ENCODE assay signal across 17 mouse cellular contexts in genomic region chr1:30437964-30438363, GRCm38 (mm10).
"Had no signal": no experiment of that assay in that cellular context is flagged by ENCODE, and none has a peak within 500 bp of the region (broad histone marks: within the 10 kb centered on the region; RNA-seq: fewer than 3 reads in every experiment).

No protein-coding gene starts in this region.

- ATAC-seq: liver, postnatal 0 days; lung, postnatal 0 days; midbrain, embryonic 13.5 days; midbrain, embryonic 15.5 days had no signal

- H3K4me1 ChIP-seq: lung, embryonic 15.5 days; megakaryocyte, embryonic 14.5 days; midbrain, embryonic 13.5 days; midbrain, embryonic 15.5 days; neural tube, embryonic 12.5 days; stomach, embryonic 15.5 days had no signal

- H3K4me3 ChIP-seq: lung, embryonic 15.5 days; megakaryocyte, embryonic 14.5 days; midbrain, embryonic 13.5 days; midbrain, embryonic 15.5 days; neural tube, embryonic 12.5 days; stomach, embryonic 15.5 days had no signal

- DNase-seq: liver, postnatal 0 days; lung, adult 2 months; lung, postnatal 14 days; lung, postnatal 36 days; thymus, adult 18-20 months; thymus, postnatal 14 days; thymus, postnatal 36 days had no signal

- H3K36me3 ChIP-seq: lung, embryonic 15.5 days; midbrain, embryonic 13.5 days; midbrain, embryonic 15.5 days; neural tube, embryonic 12.5 days; stomach, embryonic 15.5 days had no signal

- H3K9ac ChIP-seq: liver, postnatal 0 days; lung, embryonic 15.5 days; midbrain, embryonic 13.5 days; midbrain, embryonic 15.5 days; neural tube, embryonic 12.5 days; stomach, embryonic 15.5 days had no signal

- H3K27me3 ChIP-seq: lung, embryonic 15.5 days; megakaryocyte, embryonic 14.5 days; midbrain, embryonic 13.5 days; midbrain, embryonic 15.5 days; neural tube, embryonic 12.5 days; stomach, embryonic 15.5 days had no signal

- H3K4me2 ChIP-seq: lung, embryonic 15.5 days; midbrain, embryonic 11.5 days; midbrain, embryonic 13.5 days; midbrain, embryonic 15.5 days; neural tube, embryonic 12.5 days; stomach, embryonic 15.5 days had no signal

- H3K9me3 ChIP-seq: lung, embryonic 15.5 days; midbrain, embryonic 13.5 days; midbrain, embryonic 15.5 days; neural tube, embryonic 12.5 days; stomach, embryonic 15.5 days had no signal

- H3K27ac ChIP-seq: lung, embryonic 15.5 days; macrophage; midbrain, embryonic 13.5 days; midbrain, embryonic 15.5 days; neural tube, embryonic 12.5 days; stomach, embryonic 15.5 days; stomach, postnatal 0 days had no signal
